Mouse (Mus musculus): ENCODE measurements around the gene Abhd6.
"Not testable (repeated sequence)": the region's sequence is repeated elsewhere in the genome, so short reads cannot be mapped to it uniquely, and the experiment has no call there.

Abhd6 gene

DNA sequence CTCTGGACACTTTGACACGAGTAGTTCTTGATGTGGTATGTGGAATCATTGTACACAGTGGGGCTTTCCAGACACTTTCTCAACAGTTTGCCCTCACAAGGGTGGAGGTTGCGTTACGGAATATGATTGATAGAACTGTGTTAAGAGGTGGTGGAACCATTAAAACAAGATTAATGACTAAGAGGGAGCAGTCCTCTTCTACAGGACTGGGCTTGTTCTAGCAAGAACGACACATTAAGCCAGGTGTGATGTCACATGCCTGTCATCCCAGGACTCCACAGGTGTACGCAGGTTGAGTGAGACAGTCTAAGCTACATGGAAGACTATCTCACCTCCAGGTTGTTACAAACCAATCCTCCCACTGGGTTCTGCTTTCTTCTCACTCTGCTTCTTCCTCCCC is 3.3 kb upstream of the Abhd6 start:
- DNase-seq: no peak

DNA sequence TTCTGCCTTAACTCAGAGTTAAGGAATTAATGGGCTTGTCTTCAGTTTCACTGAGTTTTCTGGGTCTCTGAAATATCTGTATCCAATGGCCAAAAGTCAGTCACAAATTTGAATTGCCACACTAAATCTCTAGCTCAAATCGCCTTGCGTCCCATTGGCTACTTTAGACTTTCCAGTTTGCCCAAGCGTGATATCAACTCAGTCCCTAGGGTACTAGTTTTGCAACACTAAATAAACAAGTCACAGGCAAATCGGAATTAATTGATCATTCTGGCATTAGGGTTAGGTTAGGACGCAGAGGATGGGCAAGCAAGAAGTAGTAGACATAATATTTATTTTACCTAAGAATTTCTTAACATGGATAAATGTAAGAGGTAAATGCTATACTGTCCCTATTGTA is 2.5 kb upstream of the Abhd6 start:
- no peak for DNase-seq

DNA sequence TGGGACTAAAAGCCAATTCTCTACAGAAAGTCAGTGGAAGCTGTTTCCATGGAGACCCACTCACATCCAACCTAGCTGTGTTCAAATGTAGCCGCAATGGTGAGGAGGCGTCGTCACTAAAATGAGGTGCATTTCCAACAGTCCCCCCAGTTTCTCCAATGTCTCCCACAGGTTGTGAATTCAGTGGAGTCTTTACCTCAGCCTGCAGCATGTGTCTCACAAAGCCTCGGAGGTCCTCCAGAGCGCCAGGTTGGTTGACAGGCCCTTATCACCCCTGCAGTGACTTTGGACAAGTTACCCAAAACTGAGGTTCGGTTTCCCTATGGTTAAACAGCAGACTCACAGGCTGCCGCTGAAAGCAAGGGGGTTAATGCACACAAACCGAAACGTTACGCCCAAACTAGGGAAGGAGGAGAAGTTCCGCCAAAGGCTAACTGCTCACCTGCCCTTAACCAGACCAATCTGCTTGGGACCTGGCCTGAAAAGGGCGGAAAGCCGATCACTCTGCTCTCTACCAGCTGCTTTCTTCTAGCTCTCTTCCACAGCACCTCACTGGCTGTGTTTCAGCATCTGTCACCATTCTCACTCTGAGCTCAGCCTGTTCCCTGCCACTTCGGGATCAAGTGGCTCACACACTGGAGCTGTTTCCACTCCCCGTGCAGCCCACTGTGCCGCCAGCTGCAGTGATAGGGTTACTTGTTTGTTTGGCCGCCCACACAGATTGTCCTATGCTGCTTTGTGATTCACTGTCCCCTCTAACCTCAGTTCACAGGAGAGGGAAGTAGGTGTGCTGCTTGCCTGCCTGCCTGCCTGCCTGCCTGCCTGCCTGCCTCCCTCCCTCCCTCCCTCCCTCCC is 1.6 kb upstream of the Abhd6 start:
- no peak for DNase-seq

DNA sequence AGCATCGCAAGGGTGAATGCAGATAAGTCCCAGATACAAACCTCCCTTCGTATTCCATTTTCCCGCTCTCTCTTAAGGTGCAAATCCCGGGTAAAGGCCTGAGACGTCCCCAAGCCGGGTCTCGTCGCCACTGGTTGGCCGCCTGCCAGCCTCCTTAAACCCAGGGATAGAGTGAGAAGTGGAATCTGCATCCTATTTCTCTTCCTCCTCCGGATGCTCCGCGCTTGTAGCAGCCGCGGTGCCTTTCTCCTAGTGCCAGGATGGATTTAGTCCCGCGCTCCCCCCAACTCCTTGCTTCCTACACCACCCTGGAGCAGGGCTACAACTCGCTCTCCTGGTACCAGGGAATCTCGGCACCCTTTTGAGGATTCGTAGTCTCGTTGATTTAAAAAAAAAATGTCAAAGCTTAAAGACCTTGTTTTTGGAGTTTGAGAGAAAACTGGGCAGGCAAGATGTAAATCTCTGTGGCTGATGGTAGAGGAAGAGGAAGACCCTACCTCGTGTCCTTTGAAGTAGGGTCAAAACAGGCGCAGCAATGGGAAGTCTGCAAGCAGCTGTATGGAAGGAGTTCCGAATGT is 480 bp downstream of the Abhd6 start:
- DNase-seq: no peak

DNA sequence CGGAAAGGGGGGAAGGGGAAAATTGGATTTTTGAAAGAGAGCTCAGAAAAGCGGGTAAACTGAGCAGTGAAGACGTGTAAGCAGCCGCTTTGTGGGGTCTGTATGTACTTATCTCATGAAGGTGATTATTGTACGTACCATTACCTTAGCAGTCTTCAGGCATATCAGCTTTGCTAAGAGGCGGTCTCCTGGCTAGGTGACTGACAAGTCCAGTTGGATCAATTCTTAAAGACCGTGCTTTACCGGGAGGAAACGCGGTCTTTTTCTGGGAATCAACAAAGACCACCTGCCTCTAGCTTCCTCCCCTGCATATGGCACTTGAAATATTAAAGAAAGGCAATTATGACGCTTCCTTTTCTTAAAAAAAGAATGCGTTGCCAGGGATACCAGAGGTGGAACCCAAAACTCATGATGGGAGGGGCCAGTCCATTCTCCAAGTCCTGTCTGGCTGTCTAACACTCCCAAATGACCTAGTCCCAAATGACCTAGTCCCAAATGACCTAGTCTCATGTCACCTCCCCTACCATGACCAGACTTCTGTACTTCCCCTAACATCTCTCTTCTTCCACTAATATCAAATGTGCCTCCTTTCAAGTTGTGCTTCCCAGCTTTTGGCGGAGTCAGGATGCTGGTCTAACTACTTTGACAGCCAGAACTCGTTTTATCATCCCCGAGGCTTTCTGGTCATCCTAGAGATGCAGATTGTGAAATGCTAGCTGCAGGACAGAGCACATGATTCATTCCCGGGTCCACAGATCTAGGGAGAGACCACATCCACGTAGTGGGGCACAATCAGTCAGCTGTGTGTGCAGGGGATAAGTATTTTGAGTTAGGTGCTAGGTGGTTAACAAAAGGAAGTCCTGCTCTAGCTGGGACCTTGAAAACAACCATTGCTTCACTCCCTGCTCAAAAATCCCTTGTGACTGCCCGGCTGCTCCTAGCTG is 1.3 kb downstream of the Abhd6 start:
- DNase-seq: no peak

DNA sequence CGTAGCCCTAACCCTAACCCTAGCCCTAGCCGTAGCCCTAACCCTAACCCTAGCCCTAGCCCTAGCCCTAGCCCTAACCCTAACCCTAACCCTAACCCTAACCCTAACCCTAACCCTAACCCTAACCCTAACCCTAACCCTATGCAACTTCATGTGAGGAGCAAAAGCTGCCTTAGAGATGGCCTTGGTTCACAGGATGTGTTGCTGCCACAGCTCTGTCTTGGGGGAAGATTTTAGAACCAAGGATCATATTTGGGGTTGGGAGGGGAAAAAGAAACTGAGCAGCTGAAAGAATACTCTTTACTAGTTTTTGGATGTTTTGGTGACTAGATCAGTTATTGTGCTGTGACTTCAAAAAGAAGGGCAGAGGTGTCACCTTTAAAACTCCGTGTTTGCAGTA is 3.4 kb downstream of the Abhd6 start:
- not testable (repeated sequence) for DNase-seq

DNA sequence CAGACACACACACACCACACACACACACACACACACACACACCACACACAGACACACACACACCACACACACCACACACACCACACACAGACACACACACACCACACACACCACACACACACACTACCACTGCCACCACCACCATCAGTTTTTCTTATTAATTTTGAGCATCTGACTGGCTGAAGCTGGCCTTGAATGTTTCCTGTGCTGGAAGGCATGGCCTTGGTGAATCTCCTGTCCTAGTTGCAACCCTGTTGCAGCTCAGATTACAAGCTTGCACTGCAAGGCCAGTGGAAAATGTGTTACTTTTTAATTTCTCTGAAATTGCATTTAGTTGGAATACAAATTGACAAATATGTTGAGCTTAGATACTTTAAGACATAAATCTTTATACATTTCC is 4.4 kb downstream of the Abhd6 start:
- no peak for DNase-seq

DNA sequence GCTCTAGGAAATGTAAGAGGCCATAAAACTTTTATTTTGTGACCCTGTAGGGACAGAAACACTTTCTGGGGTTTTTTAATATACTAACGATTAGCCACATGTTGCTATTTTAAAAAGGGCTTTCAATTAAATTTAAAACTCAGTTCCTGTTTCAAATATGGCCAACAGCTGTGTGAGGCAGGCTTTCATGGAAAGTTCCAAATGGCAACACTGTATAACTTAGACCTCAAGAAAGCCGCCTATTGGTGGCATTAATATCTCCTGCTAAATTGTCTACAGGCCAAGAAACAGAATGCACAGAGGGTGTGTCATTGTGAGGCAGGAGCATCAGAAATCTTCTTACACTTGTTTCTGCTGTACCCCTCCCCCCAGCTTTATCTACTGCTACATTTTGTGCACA is 4.8 kb downstream of the Abhd6 start:
- DNase-seq: no peak

DNA sequence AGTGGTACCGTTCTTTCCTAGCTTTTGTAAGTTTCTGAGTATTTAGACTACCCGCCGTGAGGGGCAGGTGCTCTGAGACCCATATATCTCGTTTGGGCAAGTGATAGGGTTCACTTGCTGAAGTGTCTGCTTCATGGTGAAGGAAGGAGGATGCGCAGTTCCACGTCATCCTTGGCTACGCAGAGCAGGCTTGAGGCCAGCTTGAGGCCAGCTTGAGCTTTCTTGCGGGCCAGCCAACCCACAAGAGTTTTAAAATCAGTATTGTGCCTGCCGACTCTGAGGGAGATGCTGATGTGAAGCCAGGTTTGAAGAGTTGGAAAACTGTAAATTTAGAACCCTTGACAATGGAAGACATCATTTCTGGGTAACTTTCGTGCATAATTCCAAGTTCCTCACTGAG is 5.2 kb downstream of the Abhd6 start:
- DNase-seq: no peak

DNA sequence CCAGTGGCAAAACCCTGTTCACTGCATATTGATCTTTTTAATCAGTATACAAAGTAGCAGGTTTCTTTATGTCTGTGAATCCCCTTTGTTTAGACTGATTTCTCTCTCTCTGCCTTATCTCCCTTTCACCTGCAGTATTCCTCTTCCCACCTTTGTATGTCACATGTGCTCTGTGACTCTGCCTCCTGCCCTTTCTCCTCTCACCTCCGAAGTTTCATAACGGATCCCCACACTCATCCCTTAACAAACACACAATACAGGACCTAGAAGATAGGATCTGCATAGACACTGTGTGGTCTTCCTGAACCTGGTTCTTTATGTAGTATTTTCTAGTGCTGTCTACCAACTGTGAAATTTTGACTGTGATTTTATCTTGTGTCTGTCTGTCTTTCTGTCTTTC is 8.6 kb downstream of the Abhd6 start:
- no peak for DNase-seq

DNA sequence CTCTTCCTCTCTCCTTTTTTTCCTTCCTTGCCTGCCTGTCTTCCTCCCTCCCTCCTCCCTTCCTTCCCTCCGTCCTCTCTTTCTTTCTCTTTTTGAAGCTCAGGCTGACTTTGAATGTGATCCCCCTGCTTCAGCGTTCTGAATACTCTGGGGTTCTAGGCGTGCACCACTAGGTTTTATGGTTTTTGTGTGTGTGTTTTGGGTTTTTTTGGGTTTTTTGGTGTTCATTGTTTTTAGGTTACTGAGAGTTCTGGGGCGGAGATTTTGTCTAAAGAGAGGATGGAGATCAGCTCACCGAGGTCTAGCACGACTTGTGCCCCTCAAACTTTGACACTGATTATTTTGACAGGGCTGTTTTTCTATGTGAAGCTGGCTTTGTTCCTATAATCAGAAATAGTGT is 9.2 kb downstream of the Abhd6 start:
- no peak for DNase-seq

DNA sequence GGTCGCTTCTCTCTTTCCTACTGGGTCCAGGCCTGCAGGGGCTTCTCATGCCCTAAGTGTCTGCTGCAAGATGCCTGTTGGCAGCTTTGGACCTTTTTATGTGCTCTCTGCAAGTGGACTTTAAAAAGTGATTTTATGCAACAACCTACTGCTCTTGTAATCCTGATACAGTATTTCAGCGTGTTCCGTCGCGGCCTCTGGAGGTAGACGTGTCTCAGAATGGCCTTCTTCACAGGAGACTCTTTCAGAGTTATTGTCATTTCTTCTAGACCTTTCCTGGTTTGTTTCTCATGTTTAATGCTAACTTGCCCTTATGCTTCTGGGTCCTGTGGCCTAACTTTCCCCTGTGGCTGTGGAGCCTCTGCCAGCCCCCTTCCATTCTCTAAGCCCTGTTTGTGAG is 13.1 kb downstream of the Abhd6 start:
- no peak for DNase-seq

DNA sequence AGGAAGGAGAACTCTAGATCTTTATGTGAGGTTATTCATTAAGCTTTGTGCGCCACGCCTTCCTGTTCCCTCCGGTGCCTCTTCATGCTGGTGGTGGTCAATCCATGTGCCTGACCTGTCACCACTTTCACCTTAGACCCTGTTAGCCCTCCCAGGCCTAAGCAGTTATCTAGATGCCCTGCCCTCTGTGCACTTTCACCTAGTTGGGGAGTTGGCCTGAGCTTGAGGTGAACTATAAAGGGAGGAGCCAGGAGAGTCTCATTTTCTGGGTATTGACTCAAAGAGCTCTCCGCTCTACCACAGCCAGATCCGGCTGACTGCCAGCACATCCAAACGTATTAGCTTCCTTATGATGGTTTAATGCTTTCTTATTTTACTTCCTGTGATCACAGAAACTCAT is 13.6 kb downstream of the Abhd6 start:
- DNase-seq: no peak

DNA sequence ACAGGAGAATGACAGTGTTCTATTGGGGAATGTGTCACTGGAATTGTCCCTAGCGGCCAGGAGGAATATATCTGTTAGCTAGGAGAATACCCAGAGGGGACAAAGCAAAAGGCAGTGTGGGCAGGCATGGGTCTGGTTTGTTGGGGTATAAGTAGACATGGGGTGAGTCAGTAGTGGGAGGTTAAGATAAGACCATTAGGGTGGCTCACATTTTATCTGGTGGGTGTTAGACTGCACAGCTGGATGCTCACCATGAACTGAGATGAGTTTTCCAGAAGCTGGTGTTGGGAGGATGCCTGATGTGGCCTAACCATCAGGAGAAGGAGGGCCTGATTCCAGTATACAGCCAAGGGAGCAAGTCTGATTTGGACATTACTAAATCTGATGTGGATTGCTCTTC is 14.2 kb downstream of the Abhd6 start:
- DNase-seq: no peak

DNA sequence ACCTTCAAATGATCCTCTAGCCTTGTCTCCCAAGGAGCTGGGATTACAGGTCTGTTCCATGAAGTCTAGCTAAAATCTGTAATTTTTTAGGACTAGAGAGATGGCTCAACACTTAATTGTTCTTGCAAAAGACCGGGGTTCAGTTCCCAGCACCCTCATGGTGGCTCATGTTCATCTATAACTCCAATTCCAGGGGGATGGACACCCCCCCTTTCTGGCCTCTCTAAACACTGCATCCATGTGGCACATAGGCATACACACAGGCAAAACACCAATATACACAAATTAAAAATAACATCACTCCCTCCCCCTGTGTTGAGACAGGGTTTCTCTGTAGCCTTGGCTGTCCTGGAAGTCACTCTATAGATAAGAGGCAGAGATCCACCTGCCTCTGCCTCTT is 17.3 kb downstream of the Abhd6 start:
- DNase-seq: no peak

DNA sequence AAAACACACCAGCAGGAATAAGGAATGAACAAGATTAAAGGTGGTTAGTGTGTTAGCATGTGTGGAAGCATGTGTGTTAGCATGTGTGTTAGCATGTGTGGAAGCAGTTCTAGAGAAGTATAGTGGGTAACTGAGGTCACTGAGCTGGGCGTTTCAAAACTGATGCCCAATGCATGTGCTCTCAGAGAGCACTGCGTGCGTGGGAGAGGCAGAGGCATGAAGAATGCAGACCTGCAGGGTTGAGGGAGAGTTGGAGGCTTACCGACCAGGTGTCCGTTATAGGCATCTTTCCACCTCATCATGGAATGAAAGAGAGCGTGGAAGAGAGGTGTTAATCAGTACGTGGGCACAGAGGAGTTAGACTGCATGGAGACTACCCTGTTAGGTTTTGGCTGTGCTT is 17.8 kb downstream of the Abhd6 start:
- DNase-seq: no peak

DNA sequence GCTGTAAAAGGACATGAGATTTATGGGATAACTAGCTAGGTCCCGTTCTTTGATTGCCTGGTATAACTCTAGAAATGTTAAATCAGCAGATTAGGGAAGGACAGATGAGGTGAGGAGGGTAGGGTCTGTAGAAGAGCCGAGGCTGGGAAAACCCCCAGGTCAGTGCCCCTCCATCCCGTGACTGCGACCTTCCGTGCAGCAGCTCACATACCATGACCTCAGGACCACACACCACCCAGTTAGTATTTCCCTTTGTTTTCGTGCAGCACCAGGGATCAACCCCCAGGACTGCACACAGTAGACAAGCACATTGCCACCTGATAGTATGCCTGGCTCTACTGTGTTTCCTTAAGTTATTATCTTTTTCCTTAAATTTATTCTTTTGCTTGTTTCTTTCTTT is 21.8 kb downstream of the Abhd6 start:
- no peak for DNase-seq

DNA sequence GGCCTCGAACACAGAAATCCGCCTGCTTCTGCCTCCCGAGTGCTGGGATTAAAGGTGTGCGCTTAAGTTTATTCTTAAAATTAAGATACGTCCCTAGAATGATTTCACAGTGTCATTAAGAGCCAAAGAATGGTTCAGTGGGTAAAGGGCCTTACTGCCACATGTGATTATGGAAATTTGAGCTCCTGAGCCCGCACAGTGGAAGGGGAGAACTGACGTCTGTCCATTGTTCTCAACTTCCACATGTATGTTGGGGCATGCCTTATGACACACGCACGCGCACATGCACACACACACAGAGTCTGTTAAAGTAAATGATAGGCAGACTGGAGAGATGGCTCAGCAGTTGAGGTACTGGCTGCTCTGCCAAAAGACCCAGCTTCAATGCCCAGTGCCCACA is 22.2 kb downstream of the Abhd6 start:
- DNase-seq: no peak

DNA sequence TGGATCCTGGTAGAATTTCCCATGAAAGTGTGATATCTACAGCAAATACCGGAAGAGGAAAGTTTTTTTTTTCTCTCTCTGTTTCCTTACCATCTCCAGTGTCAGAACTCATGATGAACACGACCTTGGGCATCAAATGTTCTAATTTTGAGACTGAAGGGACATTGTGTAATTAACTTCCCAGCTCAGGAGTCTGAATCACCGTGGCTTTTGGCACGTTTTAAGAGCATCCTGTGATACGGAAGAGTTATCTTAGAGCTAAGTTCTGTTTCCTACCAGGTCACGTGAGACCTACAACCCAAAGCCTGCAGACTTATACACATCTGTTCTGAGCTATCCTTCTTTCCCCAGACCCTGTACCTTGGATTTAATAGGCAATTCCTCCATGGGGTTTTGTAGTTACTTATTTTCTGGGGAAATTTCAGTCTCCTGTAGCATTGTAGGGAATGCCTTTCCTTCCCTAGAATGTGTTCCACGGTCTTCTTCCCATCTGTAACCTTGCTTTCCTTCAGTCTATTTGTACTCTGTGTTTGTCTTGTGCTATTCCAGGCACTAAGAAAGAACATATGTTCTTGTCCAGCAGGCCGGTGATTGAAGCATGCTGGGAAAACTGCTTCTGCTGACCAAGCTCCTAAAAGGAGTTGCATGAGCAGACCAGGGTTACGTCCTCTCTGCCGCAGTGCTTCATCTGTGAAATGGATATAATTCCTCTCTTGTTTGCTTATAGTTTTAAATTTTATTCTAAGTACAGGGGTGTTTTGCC is 24.2 kb downstream of the Abhd6 start:
- no peak for DNase-seq

DNA sequence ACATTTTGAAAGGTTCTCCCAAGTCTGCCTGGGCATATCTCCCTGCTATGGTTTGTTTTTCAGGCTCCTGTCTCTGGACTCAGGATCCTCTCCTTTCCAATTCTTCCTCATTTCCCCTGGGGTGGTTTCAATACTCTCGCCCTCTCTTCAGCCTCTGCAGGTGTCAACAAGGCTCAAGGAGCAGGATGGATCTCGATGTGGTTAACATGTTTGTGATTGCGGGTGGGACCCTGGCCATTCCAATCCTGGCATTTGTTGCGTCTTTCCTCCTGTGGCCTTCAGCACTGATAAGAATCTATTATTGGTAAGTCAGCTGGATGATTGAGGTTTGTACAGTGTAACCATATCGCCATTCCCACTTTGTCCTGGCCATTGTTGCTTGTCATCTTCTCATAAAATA is 25.4 kb downstream of the Abhd6 start:
- DNase-seq: no peak

DNA sequence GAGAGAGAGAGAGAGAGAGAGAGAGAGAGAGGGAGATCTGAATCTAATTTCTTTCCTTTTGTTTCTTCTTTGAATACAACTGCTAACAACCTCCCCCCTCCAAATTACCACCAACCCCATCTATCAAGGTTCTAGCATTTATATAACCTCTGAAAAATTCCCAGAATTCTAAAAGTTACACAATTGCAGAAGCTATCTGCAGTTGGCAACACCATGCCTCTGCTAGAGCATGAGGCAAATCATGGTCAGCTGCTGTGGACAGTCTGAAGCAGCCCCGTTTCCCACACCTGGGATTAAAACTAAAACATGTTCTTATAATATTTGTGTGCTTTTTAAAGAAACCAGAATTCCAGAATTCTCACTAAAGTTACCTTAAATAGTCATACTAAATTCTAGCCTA is 27.1 kb downstream of the Abhd6 start:
- no peak for DNase-seq

DNA sequence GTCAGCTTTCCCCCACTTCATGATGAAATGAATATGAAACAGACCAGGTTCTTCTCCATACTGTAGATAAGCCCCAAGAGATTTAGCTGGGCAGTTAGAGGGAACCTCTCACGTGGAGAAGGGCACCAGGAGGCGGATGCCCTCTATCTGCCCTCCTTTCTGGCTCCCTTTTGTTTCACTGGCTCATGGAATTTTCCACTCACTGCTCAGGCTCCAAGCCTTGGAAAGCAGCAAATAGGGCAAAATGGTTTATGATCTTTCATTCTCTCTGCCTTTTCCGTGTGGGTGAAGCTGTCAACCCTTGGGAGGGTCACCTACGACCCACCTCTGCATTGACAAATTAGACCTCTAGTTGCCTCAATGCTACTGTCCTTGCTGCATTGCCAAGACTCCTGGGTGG is 27.8 kb downstream of the Abhd6 start:
- DNase-seq: no peak

Measured in thymus, postnatal 36 days (tissue).